Mouse (Mus musculus): Measurements from ENCODE around the gene Nbas. TPM values are rescaled to one million over a fixed set of nuclear protein-coding genes. Genes with fewer than 3 reads are reported as not detected.

Nbas gene
- polyA plus RNA-seq (2014; fragmentation: Illumina TruSeq; extraction: RNeasy Lipid Tissue Mini Kit (QIAGEN cat#74804)), result 10.3 TPM

DNA sequence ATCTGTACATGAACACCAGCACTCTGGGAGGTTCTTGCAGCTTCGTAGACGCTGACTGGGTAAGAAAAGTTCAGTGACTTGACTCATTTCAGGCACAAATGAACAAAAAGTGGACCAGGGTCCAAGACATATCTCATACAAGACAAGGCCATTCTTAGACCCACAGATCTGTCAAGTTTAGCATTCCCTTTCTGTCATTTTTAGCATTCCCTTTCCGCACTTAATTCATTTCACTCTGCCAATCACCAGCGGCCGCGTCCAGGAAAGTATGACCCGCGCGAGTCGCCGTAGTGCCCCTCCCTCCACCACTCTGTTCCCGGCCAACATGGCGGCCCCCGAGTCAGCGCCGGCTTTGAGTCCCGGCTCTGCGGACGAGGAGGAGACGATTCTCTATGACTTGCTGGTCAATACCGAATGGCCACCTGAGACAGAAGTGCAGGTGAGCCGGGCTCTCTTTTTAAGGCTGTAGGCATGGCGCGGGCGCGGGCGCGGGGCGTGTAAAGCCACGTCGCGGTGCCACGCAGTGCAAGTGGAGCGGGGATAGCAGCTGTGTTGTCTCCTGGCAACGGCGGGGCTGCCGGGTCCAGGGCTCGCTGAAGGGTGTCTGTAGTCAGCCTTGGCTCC is at the start of gene Nbas:
Gene Nbas (plus strand): TSS at position 308 of the 624 bp plus-strand sequence.

DNA sequence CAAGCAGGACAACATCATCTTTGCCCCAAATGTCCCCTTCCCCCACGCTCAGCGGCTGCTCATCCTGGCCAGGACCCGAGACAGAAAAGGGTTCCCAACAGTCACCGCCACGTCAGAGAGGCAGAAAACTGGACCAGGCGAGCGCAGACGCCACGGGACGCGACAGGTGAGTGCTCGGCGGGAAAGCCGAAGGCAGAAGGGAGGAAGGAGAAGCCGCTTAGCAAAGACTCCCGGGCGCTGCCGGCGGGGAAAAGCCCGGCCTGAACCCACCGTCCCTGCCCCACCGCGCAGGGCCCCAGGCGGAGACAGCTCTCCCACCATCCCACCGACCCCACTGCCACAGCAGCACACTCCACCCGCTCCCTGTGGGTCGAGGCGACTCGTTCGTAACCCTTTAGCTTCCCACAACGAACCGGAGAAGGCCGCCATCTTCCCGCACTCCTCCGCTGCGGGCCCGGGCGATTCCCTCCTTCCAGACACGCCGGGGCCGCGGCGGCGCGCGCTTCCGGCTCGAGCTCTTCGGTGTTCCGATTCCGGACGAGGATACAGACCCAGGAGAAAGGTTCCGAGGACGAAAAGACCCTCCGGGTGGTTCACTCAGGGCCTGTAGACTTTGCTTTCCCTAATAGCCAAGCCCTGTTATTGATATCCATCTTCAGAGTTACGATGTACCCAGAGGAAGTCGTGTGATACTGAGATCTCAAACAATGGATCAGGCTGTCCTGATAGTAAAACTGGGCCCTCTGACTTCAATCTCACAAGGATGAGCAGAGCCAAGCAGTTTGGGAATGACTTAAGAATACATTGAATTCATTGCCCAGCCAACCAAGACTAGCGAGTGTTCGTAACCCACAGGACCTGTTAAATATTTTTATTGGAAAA is 20.0 kb upstream of the Nbas start, which contains the start of gene Ddx1:
Gene Ddx1 (minus strand): TSS at position 523 of the 882 bp plus-strand sequence.

Other genes with a start within 250 kb of the Nbas start
- gene Ddx1, start 19.9 kb upstream of the Nbas start, polyA plus RNA-seq (2014; fragmentation: Illumina TruSeq; extraction: RNeasy Lipid Tissue Mini Kit (QIAGEN cat#74804)), result 373 TPM